Mouse (Mus musculus): ENCODE results near the gene Olfr1134. TPM values are rescaled to one million over a fixed set of nuclear protein-coding genes. Genes with fewer than 3 reads are reported as not detected.

The Olfr1134 gene
- not detected in 2 replicates for polyA plus RNA-seq (2015; fragmentation: Nextera tagmentation; extraction: Ambion mirVana)

GRCm38 (mm10) chr2:87658360-87658759 lies at the start of gene Olfr1134:
Gene Olfr1134 (minus strand): TSS chr2:87658460.

GRCm38 (mm10) chr2:87693847-87694246 lies 35.6 kb upstream of the Olfr1134 start, which contains the start of gene Olfr1136:
Gene Olfr1136 (minus strand): TSS chr2:87693947.

GRCm38 (mm10) chr2:87673564-87673963 lies 15.3 kb upstream of the Olfr1134 start, which contains the start of gene Olfr1135:
Gene Olfr1135 (minus strand): TSS chr2:87673664.

GRCm38 (mm10) chr2:87647274-87647673 lies 11.0 kb downstream of the Olfr1134 start, which contains the start of gene Olfr1133:
Gene Olfr1133 (minus strand): TSS chr2:87647374.

GRCm38 (mm10) chr2:87637435-87637834 lies 20.8 kb downstream of the Olfr1134 start, which contains the start of gene Olfr1132:
Gene Olfr1132 (minus strand): TSS chr2:87637535.

GRCm38 (mm10) chr2:87626804-87627203 lies 31.5 kb downstream of the Olfr1134 start, which contains the start of gene Olfr1131:
Gene Olfr1131 (plus strand): TSS chr2:87627104.

GRCm38 (mm10) chr2:87605912-87606311 lies 52.3 kb downstream of the Olfr1134 start, which contains the start of gene Olfr1130:
Gene Olfr1130 (plus strand): TSS chr2:87606212.

Other genes starting within 250 kb of the Olfr1134 start
- not detected in 2 replicates for gene Olfr1123, start 241.8 kb downstream of the Olfr1134 start, polyA plus RNA-seq (2015; fragmentation: Nextera tagmentation; extraction: Ambion mirVana)
- 0.06 and 0.11 TPM in 2 replicates for gene Olfr1124, start 228.2 kb downstream of the Olfr1134 start, polyA plus RNA-seq (2015; fragmentation: Nextera tagmentation; extraction: Ambion mirVana)
- gene Olfr1126, start 204.5 kb downstream of the Olfr1134 start, polyA plus RNA-seq (2015; fragmentation: Nextera tagmentation; extraction: Ambion mirVana), result not detected in 2 replicates
- not detected in 2 replicates for gene Pramel7, start 161.4 kb downstream of the Olfr1134 start, polyA plus RNA-seq (2015; fragmentation: Nextera tagmentation; extraction: Ambion mirVana)
- not detected in 2 replicates for gene Pramel6, start 151.9 kb downstream of the Olfr1134 start, polyA plus RNA-seq (2015; fragmentation: Nextera tagmentation; extraction: Ambion mirVana)
- not detected in 2 replicates for gene Olfr153, start 126.7 kb downstream of the Olfr1134 start, polyA plus RNA-seq (2015; fragmentation: Nextera tagmentation; extraction: Ambion mirVana)
- gene Olfr1128, start 112.9 kb downstream of the Olfr1134 start, polyA plus RNA-seq (2015; fragmentation: Nextera tagmentation; extraction: Ambion mirVana), result not detected in 2 replicates
- gene Olfr1129, start 84.6 kb downstream of the Olfr1134 start, polyA plus RNA-seq (2015; fragmentation: Nextera tagmentation; extraction: Ambion mirVana), result not detected in 2 replicates
- not detected in 2 replicates for gene Olfr1130, start 52.2 kb downstream of the Olfr1134 start, polyA plus RNA-seq (2015; fragmentation: Nextera tagmentation; extraction: Ambion mirVana)
- not detected in 2 replicates for gene Olfr1131, start 31.4 kb downstream of the Olfr1134 start, polyA plus RNA-seq (2015; fragmentation: Nextera tagmentation; extraction: Ambion mirVana)
- gene Olfr1132, start 20.9 kb downstream of the Olfr1134 start, polyA plus RNA-seq (2015; fragmentation: Nextera tagmentation; extraction: Ambion mirVana), result not detected in 2 replicates
- gene Olfr1133, start 11.1 kb downstream of the Olfr1134 start, polyA plus RNA-seq (2015; fragmentation: Nextera tagmentation; extraction: Ambion mirVana), result not detected in 2 replicates
- not detected in 2 replicates for gene Olfr1135, start 15.2 kb upstream of the Olfr1134 start, polyA plus RNA-seq (2015; fragmentation: Nextera tagmentation; extraction: Ambion mirVana)
- not detected in 2 replicates for gene Olfr1136, start 35.5 kb upstream of the Olfr1134 start, polyA plus RNA-seq (2015; fragmentation: Nextera tagmentation; extraction: Ambion mirVana)
- gene Olfr1137, start 54.7 kb upstream of the Olfr1134 start, polyA plus RNA-seq (2015; fragmentation: Nextera tagmentation; extraction: Ambion mirVana), result not detected in 2 replicates
- not detected in 2 replicates for gene Olfr1138, start 81.5 kb upstream of the Olfr1134 start, polyA plus RNA-seq (2015; fragmentation: Nextera tagmentation; extraction: Ambion mirVana)
- not detected in 2 replicates for gene Olfr1140, start 85.3 kb upstream of the Olfr1134 start, polyA plus RNA-seq (2015; fragmentation: Nextera tagmentation; extraction: Ambion mirVana)
- gene Olfr1141, start 95.5 kb upstream of the Olfr1134 start, polyA plus RNA-seq (2015; fragmentation: Nextera tagmentation; extraction: Ambion mirVana), result not detected in 2 replicates
- gene Olfr152, start 121.0 kb upstream of the Olfr1134 start, polyA plus RNA-seq (2015; fragmentation: Nextera tagmentation; extraction: Ambion mirVana), result not detected in 2 replicates
- not detected in 2 replicates for gene Olfr1143, start 142.1 kb upstream of the Olfr1134 start, polyA plus RNA-seq (2015; fragmentation: Nextera tagmentation; extraction: Ambion mirVana)
- not detected in 2 replicates for gene Olfr1145, start 151.4 kb upstream of the Olfr1134 start, polyA plus RNA-seq (2015; fragmentation: Nextera tagmentation; extraction: Ambion mirVana)
- gene Olfr1148, start 172.1 kb upstream of the Olfr1134 start, polyA plus RNA-seq (2015; fragmentation: Nextera tagmentation; extraction: Ambion mirVana), result not detected in 2 replicates
- gene Olfr1150-ps1, start 185.5 kb upstream of the Olfr1134 start, polyA plus RNA-seq (2015; fragmentation: Nextera tagmentation; extraction: Ambion mirVana), result not detected in 2 replicates
- not detected in 2 replicates for gene Olfr1151, start 197.4 kb upstream of the Olfr1134 start, polyA plus RNA-seq (2015; fragmentation: Nextera tagmentation; extraction: Ambion mirVana)
- gene Olfr1152, start 208.0 kb upstream of the Olfr1134 start, polyA plus RNA-seq (2015; fragmentation: Nextera tagmentation; extraction: Ambion mirVana), result not detected in 2 replicates
- gene Olfr1153, start 236.5 kb upstream of the Olfr1134 start, polyA plus RNA-seq (2015; fragmentation: Nextera tagmentation; extraction: Ambion mirVana), result not detected in 2 replicates
- gene Olfr1154, start 246.7 kb upstream of the Olfr1134 start, polyA plus RNA-seq (2015; fragmentation: Nextera tagmentation; extraction: Ambion mirVana), result not detected in 2 replicates